Mouse (Mus musculus) C2C12 (cell line): Measurements from ENCODE around the gene Ikbke. TPM values are rescaled to one million over a fixed set of nuclear protein-coding genes. Genes with fewer than 3 reads are reported as not detected.

Source experiments
- H3K27me3 ChIP-seq: one replicate; pipeline ENCODE4 v1.6.1; 2011; ENCODE audit not compliant: control insufficient read depth, insufficient read depth, insufficient read length
- H3K36me3 ChIP-seq: one replicate; pipeline ENCODE4 v1.6.1; 2011; ENCODE audit not compliant: control insufficient read depth, insufficient read depth
- H3K4me3 ChIP-seq: one replicate; pipeline ENCODE4 v1.5.1; 2011; ENCODE audit warnings: mild to moderate bottlenecking, control low read depth; ENCODE audit not compliant: poor library complexity, insufficient read depth, severe bottlenecking
- H3K79me2 ChIP-seq: one replicate; pipeline ENCODE4 v1.6.1; 2011; ENCODE audit not compliant: control insufficient read depth, insufficient read depth
- H3K79me3 ChIP-seq: one replicate; pipeline ENCODE4 v1.6.1; 2011; ENCODE audit warnings: low read depth, control low read depth
- H3ac ChIP-seq: one replicate; pipeline ENCODE3; 2011; ENCODE audit warnings: low read depth; ENCODE audit not compliant: control insufficient read depth, insufficient read length
- CEBPB ChIP-seq: IDR thresholded peaks from one replicate; pipeline ENCODE4 v1.6.1; 2011; ENCODE audit warnings: low read depth, mild to moderate bottlenecking, control low read depth, moderate library complexity
- CTCF ChIP-seq: IDR thresholded peaks from one replicate; pipeline ENCODE4 v1.5.1; 2011; ENCODE audit not compliant: control insufficient read depth, insufficient read depth, insufficient read length
- FOSL1 ChIP-seq: IDR thresholded peaks from one replicate; pipeline ENCODE4 v1.8.0; 2011; ENCODE audit warnings: mild to moderate bottlenecking, low read length; ENCODE audit not compliant: poor library complexity, insufficient read depth, severe bottlenecking
- MAX ChIP-seq: IDR thresholded peaks from one replicate; pipeline ENCODE4 v1.6.1; 2011; ENCODE audit warnings: mild to moderate bottlenecking, control low read depth
- MYOD1 ChIP-seq: IDR thresholded peaks from one replicate; pipeline ENCODE4 v1.6.1; 2011; ENCODE audit warnings: low read depth; ENCODE audit not compliant: control insufficient read depth, insufficient read length
- MYOG ChIP-seq: IDR thresholded peaks from one replicate; pipeline ENCODE4 v1.6.1; 2011; ENCODE audit not compliant: control insufficient read depth, insufficient read length; ENCODE audit errors: extremely low read depth
- USF1 ChIP-seq: IDR thresholded peaks from one replicate; pipeline ENCODE4 v1.6.1; 2011; ENCODE audit warnings: low read depth, mild to moderate bottlenecking, control low read depth, moderate library complexity
- polyA plus RNA-seq: library from polyadenylated mRNA; unstranded; fragments of >200 nt; fragmentation: generic; extraction: Trizol; gene quantifications from one replicate; pipeline ENCODE4 v1.2.1, GENCODE M21; 2012; ENCODE audit warnings: missing spikeins

Ikbke gene
- polyA plus RNA-seq, 1 experiment, result 1.4 TPM

GRCm38 (mm10) chr1:131288938-131289337, 9.5 kb upstream of the Ikbke start:
- TF ChIP-seq MYOD1 (no peak), MYOG (no peak), MAX (no peak), CTCF (no peak), USF1 (no peak), FOSL1 (no peak), CEBPB (no peak)
- no peaks in the 10 kb centered on the region for H3K27me3 ChIP-seq
- no peaks in the 10 kb centered on the region for H3K79me2 ChIP-seq
- no peak overlapping the region for H3ac ChIP-seq
- peaks cover 15% of the 10 kb centered on the region for H3K36me3 ChIP-seq
- no peaks in the 10 kb centered on the region for H3K79me3 ChIP-seq
- H3K4me3 ChIP-seq, result no peak overlapping the region

GRCm38 (mm10) chr1:131287267-131287666, 7.9 kb upstream of the Ikbke start:
- no peaks in the 10 kb centered on the region for H3K27me3 ChIP-seq
- TF ChIP-seq FOSL1 (no peak), CEBPB (no peak), MYOG (no peak)
- no peak overlapping the region for H3ac ChIP-seq
- H3K4me3 ChIP-seq, result no peak overlapping the region
- peaks cover 11% of the 10 kb centered on the region for H3K36me3 ChIP-seq
- no peaks in the 10 kb centered on the region for H3K79me2 ChIP-seq
- H3K79me3 ChIP-seq, result no peaks in the 10 kb centered on the region

- Histone ChIP-seq H3ac (no peak overlapping the region), H3K79me2 (no peaks in the 10 kb centered on the region), H3K27me3 (no peaks in the 10 kb centered on the region), H3K36me3 (peaks cover 11% of the 10 kb centered on the region), H3K4me3 (no peak overlapping the region), H3K79me3 (no peaks in the 10 kb centered on the region)
- TF ChIP-seq CEBPB, result no peak
- no peak for TF ChIP-seq MYOG
- TF ChIP-seq USF1, result no peak
- no peak for TF ChIP-seq CTCF
- no peak for TF ChIP-seq FOSL1
- TF ChIP-seq MAX, result no peak
- TF ChIP-seq MYOD1, result no peak
Observed at GRCm38 (mm10) chr1:131286803-131287202, 7.4 kb upstream of the Ikbke start.

GRCm38 (mm10) chr1:131284616-131285015, 5.2 kb upstream of the Ikbke start:
- Histone ChIP-seq H3K79me3 (no peaks in the 10 kb centered on the region), H3K27me3 (no peaks in the 10 kb centered on the region), H3K79me2 (no peaks in the 10 kb centered on the region), H3K4me3 (no peak overlapping the region), H3ac (no peak overlapping the region), H3K36me3 (peaks cover 11% of the 10 kb centered on the region)
- TF ChIP-seq CEBPB, result no peak

GRCm38 (mm10) chr1:131284167-131284566, 4.8 kb upstream of the Ikbke start:
- TF ChIP-seq MYOD1, result no peak
- no peak for TF ChIP-seq MAX
- no peak for TF ChIP-seq CTCF
- no peak for TF ChIP-seq FOSL1
- no peak for TF ChIP-seq CEBPB
- no peak for TF ChIP-seq MYOG
- TF ChIP-seq USF1, result no peak
- no peak overlapping the region for H3K4me3 ChIP-seq
- H3K27me3 ChIP-seq, result no peaks in the 10 kb centered on the region
- no peaks in the 10 kb centered on the region for H3K79me2 ChIP-seq
- H3K79me3 ChIP-seq, result no peaks in the 10 kb centered on the region
- peaks cover 7% of the 10 kb centered on the region for H3K36me3 ChIP-seq
- H3ac ChIP-seq, result no peak overlapping the region

GRCm38 (mm10) chr1:131281731-131282130, 2.3 kb upstream of the Ikbke start:
- H3K36me3 ChIP-seq, result no peaks in the 10 kb centered on the region
- H3ac ChIP-seq, result no peak overlapping the region
- no peaks in the 10 kb centered on the region for H3K79me3 ChIP-seq
- no peaks in the 10 kb centered on the region for H3K27me3 ChIP-seq
- H3K79me2 ChIP-seq, result no peaks in the 10 kb centered on the region
- TF ChIP-seq MYOD1 (no peak), CTCF (no peak), CEBPB (no peak), USF1 (no peak), MAX (no peak), MYOG (no peak), FOSL1 (no peak)
- no peak overlapping the region for H3K4me3 ChIP-seq
